Mouse (Mus musculus): ENCODE measurements around the gene Ccdc77. TPM values are rescaled to one million over a fixed set of nuclear protein-coding genes. Genes with fewer than 3 reads are reported as not detected.
A peak's percentile ranks its signal among the peaks of the same experiment; 100 is the strongest.

Ccdc77 gene
- total and polyA plus RNA-seq, 3 experiments, result 14.4 to 17.9 TPM; not detected in 1

DNA sequence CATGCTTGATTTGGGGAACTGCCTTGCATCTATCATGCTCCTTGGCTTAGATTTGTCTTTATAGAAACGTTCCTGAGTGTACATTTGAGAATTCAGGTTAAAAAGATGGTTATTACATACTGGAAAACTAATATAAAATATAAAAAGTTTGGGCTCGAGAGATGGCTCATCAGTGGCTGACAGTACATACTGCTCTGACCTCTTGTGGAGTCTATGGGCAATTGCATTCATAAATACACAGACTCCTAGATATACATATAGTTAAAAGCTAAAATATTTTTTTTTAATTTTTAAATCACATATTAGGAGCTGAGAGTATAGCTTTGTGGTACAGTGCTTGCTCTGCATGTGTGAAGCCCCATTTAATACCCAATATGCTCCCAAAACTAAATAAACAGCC lies 31.8 kb downstream of the Ccdc77 start:
- Histone ChIP-seq H3K27me3 (ENCODE audit: control insufficient read depth in 1 of 2, insufficient read depth in 2 of 2, low read length in 2 of 2) (no peaks in the 10 kb centered on the region), H3K4me1 (ENCODE audit: control insufficient read depth in 1 of 2, insufficient read depth in 2 of 2, low read length in 2 of 2) (no peaks in the 10 kb centered on the region), H3K9me3 (replicated peaks; ENCODE audit: insufficient read depth, low read length) (no peaks in the 10 kb centered on the region), H3K4me3 (ENCODE audit: control insufficient read depth in 1 of 2, insufficient read depth in 1 of 2, low read depth in 2 of 2, low read length in 2 of 2) (no peak overlapping the region), H3K79me2 (ENCODE audit: control insufficient read depth, insufficient read depth, low read length, poor library complexity) (no peaks in the 10 kb centered on the region), H3K36me3 (ENCODE audit: control insufficient read depth in 1 of 2, insufficient read depth in 2 of 2, low read length in 2 of 2) (peaks cover 0 to 20% of the 10 kb centered on the region in 2 experiments; a peak in 2 of 4 replicates), H3K27ac (ENCODE audit: control insufficient read depth, low read depth, low read length) (no peak overlapping the region), H3K9ac (ENCODE audit: control insufficient read depth, low read depth, low read length, poor library complexity, severe bottlenecking) (no peak overlapping the region)
- peak; percentile 20 for DNase-seq (ENCODE audit: low read depth, low spot score)
- TF ChIP-seq USF1 (IDR thresholded peaks at IDR 0.05; ENCODE audit: low read depth, low read length) (no peak), CTCF (IDR thresholded peaks at IDR 0.05 in 2 of 3, conservative IDR thresholded peaks at IDR 0.05 in 1 of 3; ENCODE audit: control insufficient read depth in 1 of 3, insufficient read depth in 1 of 3, low read depth in 2 of 3, low read length in 3 of 3, poor library complexity in 1 of 3, severe bottlenecking in 1 of 3) (peak in 2 of 3 experiments; percentile 25 to 43; a peak in 4 of 6 replicates), SMC3 (IDR thresholded peaks at IDR 0.05; ENCODE audit: low read depth, low read length) (peak; percentile 23), RAD21 (IDR thresholded peaks at IDR 0.05; ENCODE audit: low read depth, low read length) (peak; percentile 32), MXI1 (IDR thresholded peaks at IDR 0.05; ENCODE audit: low read depth, low read length) (no peak)

- H3K4me1 ChIP-seq (ENCODE audit: control insufficient read depth in 1 of 2, insufficient read depth in 2 of 2, low read length in 2 of 2), result no peaks in the 10 kb centered on the region
- H3K27me3 ChIP-seq (ENCODE audit: control insufficient read depth in 1 of 2, insufficient read depth in 2 of 2, low read length in 2 of 2), result no peaks in the 10 kb centered on the region
- peaks cover 0 to 7% of the 10 kb centered on the region in 2 experiments; a peak in 2 of 4 replicates for H3K36me3 ChIP-seq (ENCODE audit: control insufficient read depth in 1 of 2, insufficient read depth in 2 of 2, low read length in 2 of 2)
- no peaks in the 10 kb centered on the region for H3K9me3 ChIP-seq (replicated peaks; ENCODE audit: insufficient read depth, low read length)
- H3K4me3 ChIP-seq (ENCODE audit: control insufficient read depth in 1 of 2, insufficient read depth in 1 of 2, low read depth in 2 of 2, low read length in 2 of 2), result no peak overlapping the region
- DNase-seq (ENCODE audit: low read depth, low spot score), result peak; percentile 90
- no peak overlapping the region for H3K9ac ChIP-seq (ENCODE audit: control insufficient read depth, low read depth, low read length, poor library complexity, severe bottlenecking)
- TF ChIP-seq TBP (IDR thresholded peaks at IDR 0.05; ENCODE audit: low read depth, low read length) (no peak), CTCF (IDR thresholded peaks at IDR 0.05 in 2 of 3, conservative IDR thresholded peaks at IDR 0.05 in 1 of 3; ENCODE audit: control insufficient read depth in 1 of 3, insufficient read depth in 1 of 3, low read depth in 2 of 3, low read length in 3 of 3, poor library complexity in 1 of 3, severe bottlenecking in 1 of 3) (peak; percentile 84 to 95 (median 88)), ZC3H11A (IDR thresholded peaks at IDR 0.05; ENCODE audit: low read depth, low read length) (peak; percentile 25; the same call in 1 of the 2 replicates), SMC3 (IDR thresholded peaks at IDR 0.05; ENCODE audit: low read depth, low read length) (peak; percentile 67), TCF12 (IDR thresholded peaks at IDR 0.05; ENCODE audit: low read depth, low read length) (no peak), RAD21 (IDR thresholded peaks at IDR 0.05; ENCODE audit: low read depth, low read length) (peak; percentile 79)
- no peaks in the 10 kb centered on the region for H3K79me2 ChIP-seq (ENCODE audit: control insufficient read depth, insufficient read depth, low read length, poor library complexity)
- H3K27ac ChIP-seq (ENCODE audit: control insufficient read depth, low read depth, low read length), result no peak overlapping the region
Observed at GRCm38 (mm10) chr6:120324295-120324927, 39.8 kb downstream of the Ccdc77 start.

DNA sequence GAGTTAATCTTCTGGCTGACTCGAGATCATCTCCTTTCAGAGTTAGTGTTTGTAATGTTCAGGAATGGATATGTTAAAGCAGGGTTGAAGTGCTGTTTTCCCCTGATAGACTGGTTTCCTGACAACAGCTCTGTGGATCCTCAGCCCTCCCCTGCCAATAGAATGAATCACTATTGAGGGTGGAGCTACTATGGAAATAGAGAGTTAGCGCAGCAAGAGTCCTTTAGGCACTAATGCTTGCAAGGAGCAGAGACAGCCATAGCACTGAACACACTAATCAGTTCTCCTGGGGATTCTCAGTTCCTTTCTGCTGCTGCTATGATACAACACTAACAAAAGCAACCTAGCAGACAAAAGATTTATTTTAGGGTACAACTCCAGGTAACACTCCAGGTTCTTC lies 43.8 kb downstream of the Ccdc77 start:
- no peaks in the 10 kb centered on the region for H3K36me3 ChIP-seq (ENCODE audit: control insufficient read depth in 1 of 2, insufficient read depth in 2 of 2, low read length in 2 of 2)
- TF ChIP-seq MYC (IDR thresholded peaks at IDR 0.05; ENCODE audit: low read depth, low read length) (no peak), ZKSCAN1 (IDR thresholded peaks at IDR 0.05; ENCODE audit: low read depth, low read length) (no peak), NELFE (IDR thresholded peaks at IDR 0.05; ENCODE audit: low read depth, low read length) (no peak), ELF1 (IDR thresholded peaks at IDR 0.05; ENCODE audit: low read depth, low read length) (no peak), POLR2AphosphoS5 (IDR thresholded peaks at IDR 0.05; ENCODE audit: borderline replicate concordance, low read depth, low read length) (no peak), JUND (IDR thresholded peaks at IDR 0.05; ENCODE audit: low read depth, low read length) (no peak), TBP (IDR thresholded peaks at IDR 0.05; ENCODE audit: low read depth, low read length) (no peak), USF1 (IDR thresholded peaks at IDR 0.05; ENCODE audit: low read depth, low read length) (no peak), NRF1 (IDR thresholded peaks at IDR 0.05; ENCODE audit: insufficient read depth, low read depth, low read length, poor library complexity, severe bottlenecking) (no peak), CHD2 (IDR thresholded peaks at IDR 0.05; ENCODE audit: low read length) (no peak)
- no peaks in the 10 kb centered on the region for H3K4me1 ChIP-seq (ENCODE audit: control insufficient read depth in 1 of 2, insufficient read depth in 2 of 2, low read length in 2 of 2)
- H3K4me3 ChIP-seq (ENCODE audit: control insufficient read depth in 1 of 2, insufficient read depth in 1 of 2, low read depth in 2 of 2, low read length in 2 of 2), result no peak overlapping the region
- no peak overlapping the region for H3K27ac ChIP-seq (ENCODE audit: control insufficient read depth, low read depth, low read length)
- H3K79me2 ChIP-seq (ENCODE audit: control insufficient read depth, insufficient read depth, low read length, poor library complexity), result no peaks in the 10 kb centered on the region
- no peaks in the 10 kb centered on the region for H3K27me3 ChIP-seq (ENCODE audit: control insufficient read depth in 1 of 2, insufficient read depth in 2 of 2, low read length in 2 of 2)
- no peak overlapping the region for H3K9ac ChIP-seq (ENCODE audit: control insufficient read depth, low read depth, low read length, poor library complexity, severe bottlenecking)
- DNase-seq (ENCODE audit: low read depth, low spot score), result no peak
- no peaks in the 10 kb centered on the region for H3K9me3 ChIP-seq (replicated peaks; ENCODE audit: insufficient read depth, low read length)
